Mouse (Mus musculus): ENCODE data around the gene Hivep2. TPM values are rescaled to one million over a fixed set of nuclear protein-coding genes. Genes with fewer than 3 reads are reported as not detected.

Hivep2 gene
- total and polyA plus RNA-seq, 3 experiments: 0.16 TPM; not detected in 2

GRCm38 (mm10) chr10:14045745-14046144 is 79.9 kb downstream of the Hivep2 start:
- H3K4me1 ChIP-seq (ENCODE audit: insufficient read depth, low read depth, low read length): no peaks in the 10 kb centered on the region
- DNase-seq (ENCODE audit: low spot score) (no peak), ATAC-seq (ENCODE audit: extremely low read depth, insufficient number of reproducible peaks, low FRiP score, poor library complexity, severe bottlenecking) (no peak)
- no peaks in the 10 kb centered on the region for H3K9me3 ChIP-seq (replicated peaks)
- H3K4me3 ChIP-seq (ENCODE audit: low read depth, low read length): no peak overlapping the region
- no peaks in the 10 kb centered on the region for H3K27me3 ChIP-seq (ENCODE audit: insufficient read depth, low read length)
- TF ChIP-seq POLR2AphosphoS5 (IDR thresholded peaks at IDR 0.05; ENCODE audit: insufficient replicate concordance, low read depth, low read length) (no peak), GATA1 (IDR thresholded peaks at IDR 0.05; ENCODE audit: borderline replicate concordance, low read length) (no peak), GATA2 (IDR thresholded peaks at IDR 0.05; ENCODE audit: borderline replicate concordance, low read depth, low read length) (no peak), CTCF (IDR thresholded peaks at IDR 0.05; ENCODE audit: low read depth, low read length) (no peak), TAL1 (conservative IDR thresholded peaks at IDR 0.05; ENCODE audit: low read depth, low read length) (no peak)
- no peaks in the 10 kb centered on the region for H3K36me3 ChIP-seq (replicated peaks)

GRCm38 (mm10) chr10:14046171-14046651 is 80.3 kb downstream of the Hivep2 start:
- DNase-seq (ENCODE audit: low spot score) (no peak), ATAC-seq (ENCODE audit: extremely low read depth, insufficient number of reproducible peaks, low FRiP score, poor library complexity, severe bottlenecking) (no peak)
- Histone ChIP-seq H3K4me3 (ENCODE audit: low read depth, low read length) (no peak overlapping the region), H3K36me3 (replicated peaks) (no peaks in the 10 kb centered on the region), H3K27me3 (ENCODE audit: insufficient read depth, low read length) (no peaks in the 10 kb centered on the region), H3K9me3 (replicated peaks) (no peaks in the 10 kb centered on the region), H3K4me1 (ENCODE audit: insufficient read depth, low read depth, low read length) (no peaks in the 10 kb centered on the region)
- no peak for TF ChIP-seq CTCF (IDR thresholded peaks at IDR 0.05; ENCODE audit: low read depth, low read length)
- no peak for TF ChIP-seq POLR2AphosphoS5 (IDR thresholded peaks at IDR 0.05; ENCODE audit: insufficient replicate concordance, low read depth, low read length)
- TF ChIP-seq GATA2 (IDR thresholded peaks at IDR 0.05; ENCODE audit: borderline replicate concordance, low read depth, low read length): no peak
- no peak for TF ChIP-seq GATA1 (IDR thresholded peaks at IDR 0.05; ENCODE audit: borderline replicate concordance, low read length)
- TF ChIP-seq TAL1 (conservative IDR thresholded peaks at IDR 0.05; ENCODE audit: low read depth, low read length): no peak

GRCm38 (mm10) chr10:14046935-14047334 is 81.1 kb downstream of the Hivep2 start:
- Histone ChIP-seq H3K4me1 (ENCODE audit: insufficient read depth, low read depth, low read length) (no peaks in the 10 kb centered on the region), H3K9me3 (replicated peaks) (no peaks in the 10 kb centered on the region), H3K27me3 (ENCODE audit: insufficient read depth, low read length) (no peaks in the 10 kb centered on the region), H3K36me3 (replicated peaks) (no peaks in the 10 kb centered on the region), H3K4me3 (ENCODE audit: low read depth, low read length) (no peak overlapping the region)
- DNase-seq (ENCODE audit: low spot score): no peak
- TF ChIP-seq TAL1 (conservative IDR thresholded peaks at IDR 0.05; ENCODE audit: low read depth, low read length): no peak
- TF ChIP-seq POLR2AphosphoS5 (IDR thresholded peaks at IDR 0.05; ENCODE audit: insufficient replicate concordance, low read depth, low read length): no peak
- TF ChIP-seq GATA1 (IDR thresholded peaks at IDR 0.05; ENCODE audit: borderline replicate concordance, low read length): no peak
- TF ChIP-seq GATA2 (IDR thresholded peaks at IDR 0.05; ENCODE audit: borderline replicate concordance, low read depth, low read length): no peak
- TF ChIP-seq CTCF (IDR thresholded peaks at IDR 0.05; ENCODE audit: low read depth, low read length): no peak
- ATAC-seq (ENCODE audit: extremely low read depth, insufficient number of reproducible peaks, low FRiP score, poor library complexity, severe bottlenecking): no peak

GRCm38 (mm10) chr10:14047661-14048060 is 81.8 kb downstream of the Hivep2 start:
- DNase-seq (ENCODE audit: low spot score): no peak
- Histone ChIP-seq H3K27me3 (ENCODE audit: insufficient read depth, low read length) (no peaks in the 10 kb centered on the region), H3K36me3 (replicated peaks) (no peaks in the 10 kb centered on the region), H3K4me3 (ENCODE audit: low read depth, low read length) (no peak overlapping the region), H3K4me1 (ENCODE audit: insufficient read depth, low read depth, low read length) (no peaks in the 10 kb centered on the region), H3K9me3 (replicated peaks) (no peaks in the 10 kb centered on the region)
- TF ChIP-seq GATA1 (IDR thresholded peaks at IDR 0.05; ENCODE audit: borderline replicate concordance, low read length) (no peak), GATA2 (IDR thresholded peaks at IDR 0.05; ENCODE audit: borderline replicate concordance, low read depth, low read length) (no peak), POLR2AphosphoS5 (IDR thresholded peaks at IDR 0.05; ENCODE audit: insufficient replicate concordance, low read depth, low read length) (no peak), TAL1 (conservative IDR thresholded peaks at IDR 0.05; ENCODE audit: low read depth, low read length) (no peak), CTCF (IDR thresholded peaks at IDR 0.05; ENCODE audit: low read depth, low read length) (no peak)
- no peak for ATAC-seq (ENCODE audit: extremely low read depth, insufficient number of reproducible peaks, low FRiP score, poor library complexity, severe bottlenecking)

- H3K4me1 ChIP-seq (ENCODE audit: insufficient read depth, low read depth, low read length): no peaks in the 10 kb centered on the region
- TF ChIP-seq POLR2AphosphoS5 (IDR thresholded peaks at IDR 0.05; ENCODE audit: insufficient replicate concordance, low read depth, low read length) (no peak), CTCF (IDR thresholded peaks at IDR 0.05; ENCODE audit: low read depth, low read length) (no peak), TAL1 (conservative IDR thresholded peaks at IDR 0.05; ENCODE audit: low read depth, low read length) (no peak), GATA2 (IDR thresholded peaks at IDR 0.05; ENCODE audit: borderline replicate concordance, low read depth, low read length) (no peak), GATA1 (IDR thresholded peaks at IDR 0.05; ENCODE audit: borderline replicate concordance, low read length) (no peak)
- no peak for ATAC-seq (ENCODE audit: extremely low read depth, insufficient number of reproducible peaks, low FRiP score, poor library complexity, severe bottlenecking)
Observed at GRCm38 (mm10) chr10:14048322-14048915, 82.5 kb downstream of the Hivep2 start.

GRCm38 (mm10) chr10:14048916-14049445 is 83.1 kb downstream of the Hivep2 start:
- no peak for TF ChIP-seq TAL1 (conservative IDR thresholded peaks at IDR 0.05; ENCODE audit: low read depth, low read length)
- H3K4me3 ChIP-seq (ENCODE audit: low read depth, low read length): no peak overlapping the region
- DNase-seq (ENCODE audit: low spot score) (no peak), ATAC-seq (ENCODE audit: extremely low read depth, insufficient number of reproducible peaks, low FRiP score, poor library complexity, severe bottlenecking) (no peak)
- no peaks in the 10 kb centered on the region for H3K4me1 ChIP-seq (ENCODE audit: insufficient read depth, low read depth, low read length)
- H3K36me3 ChIP-seq (replicated peaks): no peaks in the 10 kb centered on the region
- no peaks in the 10 kb centered on the region for H3K27me3 ChIP-seq (ENCODE audit: insufficient read depth, low read length)
- no peaks in the 10 kb centered on the region for H3K9me3 ChIP-seq (replicated peaks)

More at GRCm38 (mm10) chr10:14048322-14048915, 82.5 kb downstream of the Hivep2 start:
- H3K36me3 ChIP-seq (replicated peaks): no peaks in the 10 kb centered on the region
- no peak for DNase-seq (ENCODE audit: low spot score)
- H3K4me3 ChIP-seq (ENCODE audit: low read depth, low read length): no peak overlapping the region
- no peaks in the 10 kb centered on the region for H3K27me3 ChIP-seq (ENCODE audit: insufficient read depth, low read length)
- no peaks in the 10 kb centered on the region for H3K9me3 ChIP-seq (replicated peaks)
